Mouse (Mus musculus): ENCODE measurements at regions not wholly inside any gene's neighbourhood (a gene's known extent, or its start where the extent isn't known, plus 50 kb on each side); places are given as distances from the start of the nearest gene placed in this dataset.

DNA sequence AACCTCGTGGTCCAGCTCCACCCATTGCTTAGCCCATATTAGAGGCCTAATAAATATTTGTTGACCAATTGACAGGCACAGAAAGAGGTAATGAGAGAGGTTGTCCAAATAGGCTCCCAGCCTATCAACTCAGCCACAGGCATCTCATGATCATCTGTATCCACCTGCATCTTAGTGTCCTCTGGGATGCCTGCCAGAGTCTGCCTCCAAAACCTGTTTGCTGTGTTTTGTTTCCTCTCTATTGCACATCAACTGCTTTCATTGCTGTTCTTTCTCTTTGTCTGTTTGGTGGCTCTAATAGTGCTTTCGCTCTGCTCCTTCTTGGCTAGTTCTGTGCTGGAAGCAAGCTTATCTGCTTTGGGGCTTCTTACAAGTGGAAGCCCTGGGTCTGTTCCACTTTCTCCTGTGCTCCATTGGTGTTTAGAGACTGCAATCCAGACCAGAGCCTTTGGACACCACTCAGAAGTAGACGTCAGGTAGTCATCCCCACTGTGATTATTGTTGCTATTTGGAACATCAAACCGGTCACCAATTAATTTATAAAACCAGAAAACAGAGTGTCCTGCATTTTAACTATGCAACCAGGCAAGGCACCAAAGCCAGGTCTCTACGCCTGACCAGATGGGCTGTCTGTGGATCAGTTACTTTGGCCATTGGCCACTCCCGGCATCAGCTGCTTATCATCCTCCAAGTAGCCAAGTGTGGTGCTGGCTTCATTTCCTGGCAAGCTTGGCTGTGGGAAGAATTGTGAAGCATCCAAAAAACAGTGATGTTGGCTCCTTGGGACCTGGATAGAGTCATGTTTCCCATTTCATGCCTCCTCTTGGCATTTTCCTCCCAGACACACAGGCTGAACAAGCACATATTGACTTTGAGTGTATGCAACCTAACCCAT, 74.5 kb upstream of the Hs3st4 start:
- no peak for DNase-seq (ENCODE audit: low read depth, low spot score)

DNA sequence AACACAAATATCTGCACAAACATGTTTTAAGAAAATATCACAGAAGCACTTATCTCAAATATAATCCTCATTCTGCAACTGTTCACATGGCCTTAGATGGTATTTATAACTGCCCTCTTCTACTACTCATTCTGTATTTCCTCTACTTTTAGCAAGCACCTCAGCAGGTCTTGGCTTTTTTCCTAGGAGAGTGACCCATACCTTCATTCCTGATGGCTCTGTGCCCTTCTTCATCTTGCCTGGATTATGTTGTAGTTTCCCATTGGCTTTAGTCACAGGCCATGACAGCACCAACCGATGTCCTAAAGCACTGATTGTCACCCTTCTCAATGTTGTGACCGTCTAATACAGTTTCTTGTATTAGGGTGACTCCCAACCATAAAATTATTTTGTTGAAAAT, 61.2 kb upstream of the Hs3st4 start:
- DNase-seq (ENCODE audit: low read depth, low spot score) = no peak

- DNase-seq (ENCODE audit: low read depth, low spot score) = peak; percentile 5
Observed at GRCm38 (mm10) chr7:123932486-123932885, 50.2 kb upstream of the Hs3st4 start.
